Mouse (Mus musculus) natural killer cell, adult 2 months (primary cell): Measurements from ENCODE around the gene Vgf.

Experiments
- DNase-seq, 2 experiments: peaks; one replicate each; pipeline ENCODE4 v3.0.0; 2022; ENCODE audit warnings: low spot score in 2 of 2

Gene Vgf

GRCm38 (mm10) chr5:137072079-137072960, 46.1 kb downstream of the Vgf start, which contains the start of gene Serpine1:
Serpine1 (minus strand) TSS chr5:137072268.
- DNase-seq: no peak

GRCm38 (mm10) chr5:137073141-137073540, 46.9 kb downstream of the Vgf start:
- no peak for DNase-seq

- no peak for DNase-seq
Measured at GRCm38 (mm10) chr5:137074191-137074651, 48.0 kb downstream of the Vgf start.

- DNase-seq: no peak
Measured at GRCm38 (mm10) chr5:137075726-137076125, 49.5 kb downstream of the Vgf start.

- no peak for DNase-seq
Measured at GRCm38 (mm10) chr5:137076191-137076930, 50.2 kb downstream of the Vgf start.

- no peak for DNase-seq
Measured at GRCm38 (mm10) chr5:137077187-137077586, 51.0 kb downstream of the Vgf start.

GRCm38 (mm10) chr5:137078041-137078440, 51.8 kb downstream of the Vgf start:
- DNase-seq: no peak

GRCm38 (mm10) chr5:137078616-137079015, 52.4 kb downstream of the Vgf start:
- no peak for DNase-seq

- DNase-seq: no peak
Measured at GRCm38 (mm10) chr5:137079849-137080248, 53.7 kb downstream of the Vgf start.
